Mouse (Mus musculus) layer of hippocampus, postnatal 14 days (tissue): ENCODE results near the gene Slc26a9. TPM values are rescaled to one million over a fixed set of nuclear protein-coding genes. Genes with fewer than 3 reads are reported as not detected.

ENCODE experiments used
- total RNA-seq, 2 experiments: library from RNA; stranded (reverse); gene quantifications; 2 replicates each; pipeline ENCODE4 v1.2.3; 2021

Gene Slc26a9
- total RNA-seq, 2 experiments from 2014 or later = 0.26 to 0.30 TPM

Other genes starting within 250 kb of the Slc26a9 start
- gene Srgap2, start 216.7 kb upstream of the Slc26a9 start, total RNA-seq = 100 to 1,000 TPM; 116 to 117 TPM
- gene Fam72a, start 216.1 kb upstream of the Slc26a9 start, total RNA-seq = 1 to 10 TPM in 1 of 2 experiments, under 1 TPM in 1; 0.95 to 1.8 TPM
- under 1 TPM; 0.21 to 0.37 TPM for gene Avpr1b, start 144.8 kb upstream of the Slc26a9 start, total RNA-seq
- not detected for gene Ctse, start 105.7 kb upstream of the Slc26a9 start, total RNA-seq
- 1 to 10 TPM; 3.8 to 4.1 TPM for gene Rab7b, start 55.3 kb upstream of the Slc26a9 start, total RNA-seq
- gene Pm20d1, start 53.4 kb downstream of the Slc26a9 start, total RNA-seq = 1 to 10 TPM in 1 of 2 experiments, under 1 TPM in 1; 0.67 to 1.1 TPM
- gene Slc41a1, start 83.5 kb downstream of the Slc26a9 start, total RNA-seq = 10 to 100 TPM; 69.0 to 70.9 TPM
- gene Rab29, start 123.2 kb downstream of the Slc26a9 start, total RNA-seq = 1 to 10 TPM; 7.7 to 9.4 TPM
- gene Nucks1, start 166.5 kb downstream of the Slc26a9 start, total RNA-seq = 100 to 1,000 TPM; 154 to 165 TPM
- 1 to 10 TPM; 2.0 to 2.6 TPM for gene Slc45a3, start 218.9 kb downstream of the Slc26a9 start, total RNA-seq